8 mouse cellular contexts compared by ENCODE assay signal in the genomic region with DNA sequence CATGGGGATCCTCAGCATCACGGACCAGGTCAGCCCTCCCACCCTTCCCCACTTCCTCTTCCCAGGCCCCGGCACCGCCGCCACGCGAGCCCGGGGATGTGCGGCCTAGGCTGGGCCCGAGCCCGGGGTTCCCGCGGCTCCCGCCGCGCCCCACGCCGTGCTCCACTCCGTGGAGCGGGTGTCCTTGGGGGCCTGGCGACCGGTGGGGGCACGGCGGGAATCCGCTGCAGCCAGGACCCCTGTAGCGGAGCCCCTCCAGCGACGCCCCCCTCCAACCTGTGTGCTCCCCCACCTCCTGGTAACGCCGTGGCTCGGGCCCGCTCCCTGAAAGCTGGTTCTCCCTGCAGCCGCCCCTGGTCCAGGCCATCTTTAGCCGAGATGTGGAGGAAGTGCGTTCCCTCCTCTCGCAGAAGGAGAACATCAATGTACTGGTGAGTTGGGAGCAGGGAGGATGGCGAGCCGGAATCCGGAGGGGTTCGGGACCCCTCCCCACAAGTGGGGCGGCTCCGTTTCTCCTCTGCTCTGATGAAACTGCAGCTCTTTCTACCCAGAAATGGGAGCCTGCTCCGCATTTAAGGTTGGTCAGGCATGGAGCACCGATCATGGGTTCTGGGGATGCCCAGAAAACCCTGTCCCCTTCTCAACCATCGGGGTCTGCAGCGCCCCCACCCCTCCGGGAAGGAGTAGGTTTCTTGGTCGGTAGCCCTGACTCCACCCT. TPM values are rescaled to one million over a fixed set of nuclear protein-coding genes. Genes with fewer than 3 reads are reported as not detected.
DNase-seq lines count a peak whose midpoint lies in the region; ATAC-seq and TF ChIP-seq lines count a peak whose summit lies in the region.

No protein-coding gene starts in this region.

- peak overlapping the region; percentile 82 for H3K4me2 ChIP-seq in embryonic facial prominence, embryonic 11.5 days (ENCODE audit: low read depth, low read length)
- peak overlapping the region; percentile 55 for H3K4me2 ChIP-seq in hindbrain, embryonic 12.5 days (replicated peaks)
- H3K4me2 ChIP-seq in liver, postnatal 0 days (ENCODE audit: low read depth, low read length), result peak overlapping the region; percentile 92

- peaks cover 15% of the 10 kb centered on the region for H3K36me3 ChIP-seq in embryonic facial prominence, embryonic 11.5 days (replicated peaks; ENCODE audit: control insufficient read depth, insufficient read depth, low read depth, low read length)
- H3K36me3 ChIP-seq in hindbrain, embryonic 12.5 days, result peaks cover 37% of the 10 kb centered on the region
- peaks cover 25% of the 10 kb centered on the region for H3K36me3 ChIP-seq in liver, postnatal 0 days (replicated peaks; ENCODE audit: insufficient read depth, low read length)

- TF ChIP-seq CTCF in layer of hippocampus, adult 2 months (conservative IDR thresholded peaks at IDR 0.05), result 0 out of 2 replicates have a peak, but pooled peaks have one; percentile 5
- no peak for TF ChIP-seq CTCF in liver, postnatal 0 days (IDR thresholded peaks at IDR 0.05; ENCODE audit: low read depth)

- H3K4me3 ChIP-seq in layer of hippocampus, adult 2 months, result peak overlapping the region; percentile 83
- peak overlapping the region; percentile 99 for H3K4me3 ChIP-seq in embryonic facial prominence, embryonic 11.5 days (ENCODE audit: low read depth, low read length)
- H3K4me3 ChIP-seq in hindbrain, embryonic 12.5 days, result peak overlapping the region; percentile 99
- peak overlapping the region; percentile 96 for H3K4me3 ChIP-seq in liver, postnatal 0 days (ENCODE audit: low read depth, low read length)

- peak; percentile 63 for ATAC-seq in embryonic facial prominence, embryonic 11.5 days (replicated peaks; ENCODE audit: insufficient number of reproducible peaks, low FRiP score, low TSS enrichment, low read depth)
- ATAC-seq in hindbrain, embryonic 12.5 days (ENCODE audit: low FRiP score), result peak; percentile 78
- ATAC-seq in liver, postnatal 0 days, result peak; percentile 74

- peak overlapping the region; percentile 99 for H3K27ac ChIP-seq in layer of hippocampus, adult 2 months
- peak overlapping the region; percentile 92 for H3K27ac ChIP-seq in embryonic facial prominence, embryonic 11.5 days (replicated peaks; ENCODE audit: low read depth, low read length)
- H3K27ac ChIP-seq in hindbrain, embryonic 12.5 days, result peak overlapping the region; percentile 97
- H3K27ac ChIP-seq in liver, postnatal 0 days (ENCODE audit: low read depth), result peak overlapping the region; percentile 80

- peak in 1 of 2 experiments; percentile 44 for DNase-seq in layer of hippocampus, adult 2 months (ENCODE audit: low spot score in 2 of 2)
- no peak for DNase-seq in layer of hippocampus, adult 18-20 months (ENCODE audit: low spot score in 2 of 2)
- peak; percentile 58 for DNase-seq in Muller cell, postnatal 12 days (ENCODE audit: inconsistent ontology term)
- peak; percentile 81 for DNase-seq in embryonic facial prominence, embryonic 11.5 days (ENCODE audit: low spot score)
- no peak for DNase-seq in liver, postnatal 0 days
- peak; percentile 35 for DNase-seq in ovary, postnatal 14 days (ENCODE audit: low spot score)
- DNase-seq in B cell, adult 2 months, result no peak

- no peaks in the 10 kb centered on the region for H3K9me3 ChIP-seq in embryonic facial prominence, embryonic 11.5 days (replicated peaks; ENCODE audit: control insufficient read depth, low read length)
- H3K9me3 ChIP-seq in hindbrain, embryonic 12.5 days (replicated peaks), result no peaks in the 10 kb centered on the region
- H3K9me3 ChIP-seq in liver, postnatal 0 days (ENCODE audit: low read length), result no peaks in the 10 kb centered on the region

- peaks cover 4% of the 10 kb centered on the region; the same call in 1 of the 2 replicates for H3K4me1 ChIP-seq in embryonic facial prominence, embryonic 11.5 days (ENCODE audit: control insufficient read depth, insufficient read depth, low read length)
- peaks cover 23% of the 10 kb centered on the region for H3K4me1 ChIP-seq in hindbrain, embryonic 12.5 days
- H3K4me1 ChIP-seq in liver, postnatal 0 days (ENCODE audit: insufficient read depth), result peaks cover 19% of the 10 kb centered on the region

- peak overlapping the region; percentile 100 for H3K9ac ChIP-seq in embryonic facial prominence, embryonic 11.5 days (replicated peaks; ENCODE audit: low read length)
- peak overlapping the region; percentile 100 for H3K9ac ChIP-seq in hindbrain, embryonic 12.5 days
- peak overlapping the region; percentile 97 for H3K9ac ChIP-seq in liver, postnatal 0 days (replicated peaks)

- no peak for TF ChIP-seq EP300 in liver, postnatal 0 days (IDR thresholded peaks at IDR 0.05; ENCODE audit: low read depth)

- no peaks in the 10 kb centered on the region for H3K27me3 ChIP-seq in embryonic facial prominence, embryonic 11.5 days (ENCODE audit: control insufficient read depth, insufficient read depth, low read length)
- no peaks in the 10 kb centered on the region for H3K27me3 ChIP-seq in hindbrain, embryonic 12.5 days
- no peaks in the 10 kb centered on the region for H3K27me3 ChIP-seq in liver, postnatal 0 days (ENCODE audit: insufficient read depth, low read length)

- under 1% methylated on average over 43 of the region's 47 CpGs for WGBS in embryonic facial prominence, embryonic 11.5 days
- 0% methylated on average over 33 of the region's 47 CpGs for WGBS in hindbrain, embryonic 12.5 days
- WGBS in liver, postnatal 0 days (ENCODE audit: insufficient replicate concordance), result under 1% methylated on average over 29 of the region's 47 CpGs

RNA-seq across cellular contexts. Expression of a gene that starts 0.5 kb away (rescaled TPM):
- total RNA-seq in layer of hippocampus, adult 2 months (2021), result 10 to 100 TPM; 50.6 to 51.6 TPM
- total RNA-seq in layer of hippocampus, adult 18-20 months (2021), result 10 to 100 TPM; 45.4 to 49.6 TPM
- polyA plus RNA-seq in embryonic facial prominence, embryonic 11.5 days (2014; fragmentation: Nextera tagmentation; extraction: Ambion mirVana), result 9.3 and 10.4 TPM in 2 replicates
- polyA plus RNA-seq in hindbrain, embryonic 12.5 days (2016; fragmentation: Nextera tagmentation; extraction: Ambion mirVana), result 13.6 and 13.7 TPM in 2 replicates
- polyA plus RNA-seq in liver, postnatal 0 days (2015; fragmentation: Nextera tagmentation; extraction: Ambion mirVana), result 2.0 and 2.7 TPM in 2 replicates

RNA-seq across cellular contexts. Expression of a gene that starts 8.6 kb away (rescaled TPM):
- 10 to 100 TPM; 48.6 to 49.2 TPM for total RNA-seq in layer of hippocampus, adult 2 months (2021)
- total RNA-seq in layer of hippocampus, adult 18-20 months (2021), result 10 to 100 TPM; 49.5 to 49.7 TPM
- polyA plus RNA-seq in embryonic facial prominence, embryonic 11.5 days (2014; fragmentation: Nextera tagmentation; extraction: Ambion mirVana), result 13.2 and 13.5 TPM in 2 replicates
- polyA plus RNA-seq in hindbrain, embryonic 12.5 days (2016; fragmentation: Nextera tagmentation; extraction: Ambion mirVana), result 31.7 and 32.8 TPM in 2 replicates
- 8.5 and 11.2 TPM in 2 replicates for polyA plus RNA-seq in liver, postnatal 0 days (2015; fragmentation: Nextera tagmentation; extraction: Ambion mirVana)

RNA-seq across cellular contexts. Expression of a gene that starts 23.6 kb away (rescaled TPM):
- under 1 TPM in 1 of 2 experiments, not detected in 1; 0.29 TPM for total RNA-seq in layer of hippocampus, adult 2 months (2021)
- total RNA-seq in layer of hippocampus, adult 18-20 months (2021), result under 1 TPM in 1 of 2 experiments, not detected in 1; 0.37 TPM
- not detected in 2 replicates for polyA plus RNA-seq in embryonic facial prominence, embryonic 11.5 days (2014; fragmentation: Nextera tagmentation; extraction: Ambion mirVana)
- polyA plus RNA-seq in hindbrain, embryonic 12.5 days (2016; fragmentation: Nextera tagmentation; extraction: Ambion mirVana), result 0.43 TPM in 1 of 2 replicates, not detected in the other
- 59.0 and 64.1 TPM in 2 replicates for polyA plus RNA-seq in liver, postnatal 0 days (2015; fragmentation: Nextera tagmentation; extraction: Ambion mirVana)

RNA-seq across cellular contexts. Expression of a gene that starts 33.9 kb away (rescaled TPM):
- total RNA-seq in layer of hippocampus, adult 2 months (2021), result 10 to 100 TPM; 88.2 to 93.0 TPM
- 10 to 100 TPM; 96.5 to 98.5 TPM for total RNA-seq in layer of hippocampus, adult 18-20 months (2021)
- polyA plus RNA-seq in embryonic facial prominence, embryonic 11.5 days (2014; fragmentation: Nextera tagmentation; extraction: Ambion mirVana), result 92.2 and 99.1 TPM in 2 replicates
- 102 and 104 TPM in 2 replicates for polyA plus RNA-seq in hindbrain, embryonic 12.5 days (2016; fragmentation: Nextera tagmentation; extraction: Ambion mirVana)
- polyA plus RNA-seq in liver, postnatal 0 days (2015; fragmentation: Nextera tagmentation; extraction: Ambion mirVana), result 33.7 and 33.8 TPM in 2 replicates

RNA-seq across cellular contexts. Expression of a gene that starts 34.1 kb away (rescaled TPM):
- total RNA-seq in layer of hippocampus, adult 2 months (2021), result 10 to 100 TPM; 69.5 to 71.8 TPM
- 10 to 100 TPM; 74.0 to 76.8 TPM for total RNA-seq in layer of hippocampus, adult 18-20 months (2021)
- 36.4 and 38.9 TPM in 2 replicates for polyA plus RNA-seq in embryonic facial prominence, embryonic 11.5 days (2014; fragmentation: Nextera tagmentation; extraction: Ambion mirVana)
- 60.8 and 61.4 TPM in 2 replicates for polyA plus RNA-seq in hindbrain, embryonic 12.5 days (2016; fragmentation: Nextera tagmentation; extraction: Ambion mirVana)
- 7.2 and 7.3 TPM in 2 replicates for polyA plus RNA-seq in liver, postnatal 0 days (2015; fragmentation: Nextera tagmentation; extraction: Ambion mirVana)

Comparison
In these comparisons a context has a peak if more than half of its experiments do, and no peak if none do; other contexts are left out.
1. DNase-seq: peak in Muller cell, postnatal 12 days (single experiment), embryonic facial prominence, embryonic 11.5 days (single experiment) and ovary, postnatal 14 days (single experiment); none in layer of hippocampus, adult 18-20 months (0 of 2), liver, postnatal 0 days (single experiment) and B cell, adult 2 months (0 of 2).
2. RNA of a gene that starts 23.6 kb away (polyA plus RNA-seq): 59.0 to 64.1 TPM in liver, postnatal 0 days; 0.43 TPM in hindbrain, embryonic 12.5 days and not detected in embryonic facial prominence, embryonic 11.5 days; every median in the first group is over 10 times any median in the second.
3. Peak in every context shown above with its lines, with median percentiles within 50 percentile points of each other: H3K27ac ChIP-seq, H3K4me3 ChIP-seq, ATAC-seq, H3K4me2 ChIP-seq and H3K9ac ChIP-seq.